Mouse (Mus musculus) bone marrow macrophage, adult 2 months (primary cell): ENCODE results near the gene Lrrc41.

Experiments
- CTCF ChIP-seq: IDR thresholded peaks from 2 replicates; pipeline ENCODE4 v1.5.1; 2012; ENCODE audit warnings: low read depth, mild to moderate bottlenecking, low read length, moderate library complexity
- POLR2A ChIP-seq: IDR thresholded peaks from 2 replicates; pipeline ENCODE4 v1.6.1; 2012; ENCODE audit warnings: mild to moderate bottlenecking, low read depth, low read length, borderline replicate concordance

DNA sequence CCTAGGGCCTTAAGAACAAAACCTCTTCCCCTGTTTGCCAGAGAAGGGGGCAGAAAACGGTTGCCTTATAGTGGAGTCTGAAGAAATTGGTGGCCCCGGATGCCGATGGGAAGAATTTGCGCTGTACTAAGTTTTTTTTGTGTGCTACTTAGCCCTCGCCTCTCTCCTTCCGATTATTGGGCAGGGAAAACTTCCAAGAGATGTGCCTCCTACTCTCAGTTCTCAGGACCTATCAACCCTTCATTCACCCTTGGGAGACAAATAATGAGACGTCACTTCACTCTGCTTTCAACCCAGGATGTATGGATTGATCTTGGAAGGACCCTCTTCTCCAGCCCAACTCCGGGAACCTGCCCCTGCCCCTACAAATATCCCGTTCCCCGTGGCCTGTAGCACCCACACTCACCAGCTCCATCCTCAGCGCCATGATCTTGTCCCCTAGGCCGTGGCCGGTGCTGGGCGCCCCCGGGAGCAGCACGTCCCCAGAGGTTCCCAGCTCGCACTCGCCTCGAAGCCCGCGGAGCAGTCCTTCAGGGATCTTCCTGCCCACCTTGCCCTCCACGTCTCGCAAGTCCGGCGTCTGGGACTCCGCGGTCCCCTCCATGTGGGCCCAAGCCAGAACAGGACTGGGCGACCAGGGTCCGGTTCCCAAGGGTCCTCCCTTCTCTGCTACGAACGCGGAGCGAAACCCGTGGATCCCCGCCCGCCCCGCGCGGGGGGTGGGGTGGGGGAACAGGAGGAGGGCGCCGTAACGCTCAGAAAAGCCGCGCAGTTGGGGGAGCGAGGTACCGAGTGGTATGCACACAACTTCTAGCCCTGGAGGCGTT is 69.0 kb downstream of the Lrrc41 start:
- TF ChIP-seq CTCF (no peak), POLR2A (no peak)
